Comparison of ENCODE assay signal across 11 mouse cellular contexts in genomic region chr7:97084181-97084580, GRCm38 (mm10). TPM values are rescaled to one million over a fixed set of nuclear protein-coding genes. Genes with fewer than 3 reads are reported as not detected.
DNase-seq lines count a peak whose midpoint lies in the region; ATAC-seq lines count a peak whose summit lies in the region.
"Had no signal": no experiment of that assay in that cellular context is flagged by ENCODE, and none has a peak within 500 bp of the region (broad histone marks: within the 10 kb centered on the region; RNA-seq: fewer than 3 reads in every experiment).

No protein-coding gene starts in this region.

- peaks cover 21% of the 10 kb centered on the region for H3K4me1 ChIP-seq in liver, embryonic 16.5 days (ENCODE audit: control insufficient read depth, low read depth, low read length)
- peaks cover 37% of the 10 kb centered on the region for H3K4me1 ChIP-seq in liver, embryonic 12.5 days

- peak overlapping the region; percentile 10; the same call in 1 of the 2 replicates for H3K27ac ChIP-seq in liver, embryonic 16.5 days (ENCODE audit: low read length)
- H3K27ac ChIP-seq in liver, embryonic 12.5 days: no peak overlapping the region

- 94% methylated on average over 1 of the region's 1 CpGs for WGBS in liver, embryonic 16.5 days (ENCODE audit: insufficient replicate concordance)
- 95% methylated on average over 1 of the region's 1 CpGs for WGBS in liver, embryonic 12.5 days (ENCODE audit: insufficient replicate concordance)

- H3K4me3 ChIP-seq in liver, embryonic 16.5 days (ENCODE audit: low read depth, low read length): no peak overlapping the region
- H3K4me3 ChIP-seq in liver, embryonic 12.5 days: no peak overlapping the region

- peak; percentile 34 for DNase-seq in gastrocnemius, adult 18-20 months (ENCODE audit: low spot score)
- no peak for DNase-seq in gastrocnemius, postnatal 36 days
- DNase-seq in heart, postnatal 14 days: peak; percentile 38 to 48
- DNase-seq in lung, postnatal 4 days: peak; percentile 44 to 69
- DNase-seq in spleen, postnatal 36 days (ENCODE audit: low spot score in 2 of 2): no peak
- DNase-seq: forebrain, postnatal 0 days had no signal

- no peaks in the 10 kb centered on the region for H3K27me3 ChIP-seq in liver, embryonic 16.5 days (ENCODE audit: control insufficient read depth, insufficient read depth, low read depth, low read length)
- H3K27me3 ChIP-seq in liver, embryonic 12.5 days (replicated peaks): no peaks in the 10 kb centered on the region

- H3K4me2 ChIP-seq in liver, embryonic 16.5 days (ENCODE audit: low read depth, low read length): no peak overlapping the region
- no peak overlapping the region for H3K4me2 ChIP-seq in liver, embryonic 12.5 days

- H3K9ac ChIP-seq in liver, embryonic 16.5 days (ENCODE audit: low read depth, low read length): no peak overlapping the region
- H3K9ac ChIP-seq in liver, embryonic 12.5 days: no peak overlapping the region
- H3K9ac ChIP-seq: forebrain, postnatal 0 days had no signal

- H3K36me3 ChIP-seq in liver, embryonic 16.5 days (ENCODE audit: control insufficient read depth, insufficient read depth): no peaks in the 10 kb centered on the region
- no peaks in the 10 kb centered on the region for H3K36me3 ChIP-seq in liver, embryonic 12.5 days

- intact Hi-C loops in gastrocnemius, postnatal 36 days (cut with DNase I): loop anchor here (5.0 kb wide), 1 partner anchor 112 kb away; no protein-coding TSS in a partner anchor
- intact Hi-C loops in heart, postnatal 14 days (cut with DNase I): no loop called here

- H3K9me3 ChIP-seq in liver, embryonic 16.5 days (replicated peaks; ENCODE audit: control insufficient read depth, low read length): no peaks in the 10 kb centered on the region
- H3K9me3 ChIP-seq in liver, embryonic 12.5 days (replicated peaks): no peaks in the 10 kb centered on the region
- H3K9me3 ChIP-seq: G1E had no signal

- no peak for ATAC-seq in liver, embryonic 16.5 days (ENCODE audit: low read depth)
- ATAC-seq in liver, embryonic 12.5 days: no peak
- no peak for ATAC-seq in monocyte, adult 5-6 weeks (replicated peaks; ENCODE audit: insufficient number of reproducible peaks, low FRiP score, low TSS enrichment, poor library complexity, severe bottlenecking)
- ATAC-seq: forebrain, postnatal 0 days; inflammation-experienced regulatory T-cells, adult 6 months had no signal

RNA-seq across cellular contexts. Expression of gene Gab2, which starts 2.8 kb away (rescaled TPM):
- 1 to 10 TPM; 5.3 to 8.5 TPM for total RNA-seq in gastrocnemius, adult 18-20 months (2021)
- 1 to 10 TPM; 6.0 to 6.7 TPM for total RNA-seq in gastrocnemius, postnatal 36 days (2021)
- 2.1 and 2.2 TPM in 2 replicates for polyA plus RNA-seq in liver, embryonic 16.5 days (2015; fragmentation: Nextera tagmentation; extraction: Ambion mirVana)
- 3.8 and 4.1 TPM in 2 replicates for polyA plus RNA-seq in liver, embryonic 12.5 days (2016; fragmentation: Nextera tagmentation; extraction: Ambion mirVana)
- total RNA-seq in heart, postnatal 14 days (2021): 10 to 100 TPM; 16.9 to 20.9 TPM
- total RNA-seq in monocyte, adult 5-6 weeks (2017): 41.6 to 52.5 TPM (median 41.9 TPM) in 3 replicates

Comparison
In these comparisons a context has a peak if more than half of its experiments do, and no peak if none do; other contexts are left out.
1. DNase-seq: peak in gastrocnemius, adult 18-20 months (single experiment), heart, postnatal 14 days (2 of 2) and lung, postnatal 4 days (2 of 2); none in gastrocnemius, postnatal 36 days (0 of 2) and spleen, postnatal 36 days (0 of 2).